Mouse (Mus musculus) lung, postnatal 0 days (tissue): ENCODE measurements around the gene Glis2. TPM values are rescaled to one million over a fixed set of nuclear protein-coding genes. Genes with fewer than 3 reads are reported as not detected.

Experiments used
- ATAC-seq: fragments of 200-750 bp; cut with Nextera tagmentation; 2 replicates; pipeline ENCODE4 v1.8.0; 2017; ENCODE audit warnings: moderate library complexity
- DNase-seq: peaks from one replicate; pipeline ENCODE4 v3.0.0-alpha.2; 2016; ENCODE audit warnings: low spot score
- H3K27ac ChIP-seq: fragments of 300-500 bp; sonication (generic); 2 replicates; pipeline ENCODE4 v1.5.1; 2014; ENCODE audit warnings: antibody characterized with exemption, mild to moderate bottlenecking, low read length, mixed read lengths
- H3K27me3 ChIP-seq: fragments of 300-500 bp; sonication (generic); replicated peaks from 2 replicates; pipeline ENCODE4 v1.6.1; 2014; ENCODE audit warnings: low read length, mixed read lengths; ENCODE audit not compliant: insufficient read depth
- H3K36me3 ChIP-seq: fragments of 300-500 bp; sonication (generic); 2 replicates; pipeline ENCODE4 v1.6.1; 2014; ENCODE audit warnings: low read length, mixed read lengths; ENCODE audit not compliant: insufficient read depth
- H3K4me1 ChIP-seq: fragments of 300-500 bp; sonication (generic); 2 replicates; pipeline ENCODE4 v1.6.1; 2014; ENCODE audit warnings: antibody characterized with exemption, low read depth, low read length, mixed read lengths; ENCODE audit not compliant: insufficient read depth
- H3K4me2 ChIP-seq: fragments of 300-500 bp; sonication (generic); replicated peaks from 2 replicates; pipeline ENCODE4 v1.6.1; 2014; ENCODE audit warnings: low read depth, mild to moderate bottlenecking, low read length, moderate library complexity, mixed read lengths
- H3K4me3 ChIP-seq: fragments of 300-500 bp; sonication (generic); 2 replicates; pipeline ENCODE4 v1.5.1; 2014; ENCODE audit warnings: low read depth, low read length
- H3K9ac ChIP-seq: fragments of 300-500 bp; sonication (generic); replicated peaks from 2 replicates; pipeline ENCODE4 v1.6.1; 2014; ENCODE audit warnings: low read depth, mild to moderate bottlenecking
- H3K9me3 ChIP-seq: fragments of 300-500 bp; sonication (generic); 2 replicates; pipeline ENCODE4 v1.6.1; 2016; ENCODE audit warnings: low read length, mixed read lengths
- CTCF ChIP-seq: IDR thresholded peaks from 2 replicates; pipeline ENCODE4 v1.5.1; 2016; ENCODE audit warnings: antibody characterized with exemption, mild to moderate bottlenecking
- EP300 ChIP-seq: IDR thresholded peaks from 2 replicates; pipeline ENCODE4 v1.6.1; 2016; ENCODE audit warnings: antibody characterized with exemption, mild to moderate bottlenecking, control low read depth
- WGBS: fragments of 180-500 bp; shearing (Covaris S2); extraction: QIAGEN DNeasy Blood & Tissue Kit; methylation state at CpG from one replicate; pipeline ENCODE4 v1.1.7; 2014; 5-methylcytosine and 5-hydroxymethylcytosine counted together
- polyA plus RNA-seq: library from polyadenylated mRNA; unstranded; fragments of >200 nt; fragmentation: Nextera tagmentation; extraction: Ambion mirVana; gene quantifications from 2 replicates; pipeline ENCODE4 v1.2.1, GENCODE M21; 2015

Glis2 gene
- polyA plus RNA-seq, 1 experiment from 2014 or later, result 20.7 TPM

DNA sequence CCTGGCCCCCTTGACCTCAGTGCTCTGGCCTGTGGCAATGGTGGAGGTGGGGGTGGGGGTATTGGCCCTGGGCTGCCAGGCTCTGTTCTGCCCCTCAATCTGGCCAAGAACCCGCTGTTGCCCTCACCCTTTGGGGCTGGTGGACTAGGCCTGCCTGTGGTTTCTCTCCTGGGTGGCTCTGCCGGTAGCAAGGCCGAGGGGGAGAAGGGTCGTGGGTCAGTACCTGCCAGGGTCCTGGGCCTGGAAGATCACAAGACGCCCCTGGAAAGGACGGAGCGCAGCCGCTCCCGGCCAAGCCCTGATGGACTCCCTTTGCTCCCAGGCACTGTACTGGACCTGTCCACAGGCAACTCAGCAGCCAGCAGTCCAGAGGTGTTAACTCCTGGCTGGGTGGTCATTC is 19.2 kb downstream of the Glis2 start:
- ATAC-seq, result no peak
- no peaks in the 10 kb centered on the region for H3K4me1 ChIP-seq
- H3K9ac ChIP-seq, result no peak overlapping the region
- H3K27ac ChIP-seq, result no peak overlapping the region
- no peaks in the 10 kb centered on the region for H3K9me3 ChIP-seq
- H3K4me3 ChIP-seq, result no peak overlapping the region
- H3K4me2 ChIP-seq, result no peak overlapping the region
- TF ChIP-seq EP300 (no peak), CTCF (no peak)
- 0 out of 2 replicates have a peak, but pooled peaks cover 17% of the 10 kb centered on the region for H3K36me3 ChIP-seq
- no peak for DNase-seq
- WGBS, result 89% methylated on average over 9 of the region's 9 CpGs
- no peaks in the 10 kb centered on the region for H3K27me3 ChIP-seq

DNA sequence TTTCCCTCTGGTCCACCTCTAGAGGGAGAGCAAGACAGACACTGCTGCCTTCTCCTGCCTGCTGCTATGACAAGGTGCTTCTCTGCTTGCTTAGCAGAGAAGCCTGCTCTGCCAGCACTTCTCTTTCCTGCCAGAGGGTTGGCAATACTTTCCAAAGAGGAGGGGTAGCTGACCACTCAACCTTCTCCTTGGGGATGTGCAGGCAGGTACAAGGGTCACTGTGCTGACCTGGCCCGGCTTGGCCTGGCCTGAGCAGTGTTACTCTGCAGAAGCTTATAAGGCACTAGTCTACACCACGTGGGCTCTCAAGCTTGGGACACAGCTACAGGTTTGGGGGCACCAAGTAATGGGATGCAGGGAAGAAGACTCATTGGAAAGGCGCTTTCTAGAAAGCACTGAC is 20.1 kb downstream of the Glis2 start:
- 0 out of 2 replicates have a peak, but pooled peaks cover 17% of the 10 kb centered on the region for H3K36me3 ChIP-seq
- no peak overlapping the region for H3K9ac ChIP-seq
- no peak overlapping the region for H3K4me2 ChIP-seq
- H3K27me3 ChIP-seq, result no peaks in the 10 kb centered on the region
- no peak for DNase-seq
- no peak overlapping the region for H3K27ac ChIP-seq
- no peak for TF ChIP-seq CTCF
- TF ChIP-seq EP300, result no peak
- H3K4me1 ChIP-seq, result no peaks in the 10 kb centered on the region
- no peak for ATAC-seq
- no peak overlapping the region for H3K4me3 ChIP-seq
- no peaks in the 10 kb centered on the region for H3K9me3 ChIP-seq
- 93% methylated on average over 3 of the region's 3 CpGs for WGBS

DNA sequence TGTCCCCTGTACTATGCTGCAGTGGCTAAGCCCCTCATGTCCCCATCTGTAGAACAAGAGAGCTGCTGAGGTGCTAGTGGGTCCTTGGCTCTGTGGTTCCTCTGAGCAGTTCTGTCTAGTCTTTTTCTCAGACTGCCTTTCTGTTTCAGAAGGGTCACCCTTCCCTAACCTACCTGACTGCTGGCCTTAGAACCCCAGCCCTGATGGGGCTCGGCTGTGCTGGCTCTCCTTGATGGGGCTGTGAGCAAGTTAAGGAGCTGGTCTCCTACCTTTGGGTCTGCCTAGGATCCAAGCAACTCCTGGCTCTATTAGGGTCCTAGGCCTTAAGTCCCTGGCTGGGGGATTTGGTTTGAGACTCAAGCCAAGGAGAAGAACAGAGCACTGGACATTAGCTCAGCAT is 20.8 kb downstream of the Glis2 start:
- no peaks in the 10 kb centered on the region for H3K9me3 ChIP-seq
- 0 out of 2 replicates have a peak, but pooled peaks cover 17% of the 10 kb centered on the region for H3K36me3 ChIP-seq
- no peak for ATAC-seq
- H3K9ac ChIP-seq, result no peak overlapping the region
- 79% methylated on average over 1 of the region's 1 CpGs for WGBS
- H3K4me1 ChIP-seq, result no peaks in the 10 kb centered on the region
- TF ChIP-seq EP300 (no peak), CTCF (no peak)
- H3K4me3 ChIP-seq, result no peak overlapping the region
- DNase-seq, result no peak
- no peaks in the 10 kb centered on the region for H3K27me3 ChIP-seq
- H3K27ac ChIP-seq, result no peak overlapping the region
- no peak overlapping the region for H3K4me2 ChIP-seq

DNA sequence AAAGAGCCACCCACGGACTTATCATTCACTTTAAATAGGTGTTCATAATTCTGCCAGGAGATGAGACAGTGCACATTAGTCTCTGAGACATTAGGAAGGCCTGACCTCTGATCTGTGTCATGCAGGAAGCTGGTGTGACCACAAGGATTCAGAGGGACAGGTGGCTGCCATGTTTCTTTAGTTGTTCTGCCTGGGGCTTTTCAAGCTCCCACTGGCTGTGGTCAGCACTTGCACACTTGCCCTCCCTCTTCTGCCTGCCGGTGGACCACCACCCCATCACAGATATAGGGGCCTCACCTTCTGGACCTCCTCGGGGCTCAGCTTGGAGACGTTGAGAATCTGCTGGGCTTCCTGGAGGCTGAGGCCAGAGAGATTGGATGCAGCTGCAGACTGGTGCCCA is 22.3 kb downstream of the Glis2 start:
- no peak for DNase-seq
- Histone ChIP-seq H3K27me3 (no peaks in the 10 kb centered on the region), H3K4me3 (no peak overlapping the region), H3K27ac (no peak overlapping the region), H3K9ac (no peak overlapping the region), H3K36me3 (0 out of 2 replicates have a peak, but pooled peaks cover 9% of the 10 kb centered on the region), H3K4me2 (no peak overlapping the region), H3K9me3 (no peaks in the 10 kb centered on the region), H3K4me1 (no peaks in the 10 kb centered on the region)
- no peak for ATAC-seq
- WGBS, result 70% methylated on average over 4 of the region's 4 CpGs
- TF ChIP-seq EP300, result no peak
- TF ChIP-seq CTCF, result no peak

DNA sequence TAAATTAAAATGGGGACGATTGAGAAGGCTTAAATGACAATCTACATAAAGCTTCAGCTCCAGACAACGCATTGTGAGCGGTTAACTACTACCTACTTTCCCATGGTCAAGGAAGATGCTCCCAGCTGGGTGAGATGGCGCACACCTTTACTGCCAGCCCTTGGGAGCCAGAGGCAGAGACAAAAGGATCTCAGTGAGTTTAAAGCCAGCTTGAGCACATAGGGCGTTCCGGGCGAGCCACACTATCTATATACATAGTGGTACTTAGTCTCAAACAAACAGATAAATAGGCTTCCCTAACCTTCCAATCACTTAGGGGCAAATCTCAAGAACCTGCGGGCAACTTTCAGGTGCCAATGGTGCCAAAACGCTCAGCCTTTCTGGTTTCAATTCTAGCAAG is 29.6 kb downstream of the Glis2 start:
- no peaks in the 10 kb centered on the region for H3K9me3 ChIP-seq
- DNase-seq, result no peak
- H3K4me3 ChIP-seq, result peak overlapping the region; percentile 65
- H3K9ac ChIP-seq, result peak overlapping the region; percentile 77
- peak overlapping the region; percentile 88 for H3K27ac ChIP-seq
- H3K27me3 ChIP-seq, result no peaks in the 10 kb centered on the region
- no peak for TF ChIP-seq EP300
- no peak for TF ChIP-seq CTCF
- 0 out of 2 replicates have a peak, but pooled peaks have one; percentile 1 for ATAC-seq
- H3K4me1 ChIP-seq, result peaks cover 7% of the 10 kb centered on the region; the same call in 1 of the 2 replicates
- peak overlapping the region; percentile 88 for H3K4me2 ChIP-seq
- H3K36me3 ChIP-seq, result no peaks in the 10 kb centered on the region
- WGBS, result 18% methylated on average over 9 of the region's 9 CpGs

DNA sequence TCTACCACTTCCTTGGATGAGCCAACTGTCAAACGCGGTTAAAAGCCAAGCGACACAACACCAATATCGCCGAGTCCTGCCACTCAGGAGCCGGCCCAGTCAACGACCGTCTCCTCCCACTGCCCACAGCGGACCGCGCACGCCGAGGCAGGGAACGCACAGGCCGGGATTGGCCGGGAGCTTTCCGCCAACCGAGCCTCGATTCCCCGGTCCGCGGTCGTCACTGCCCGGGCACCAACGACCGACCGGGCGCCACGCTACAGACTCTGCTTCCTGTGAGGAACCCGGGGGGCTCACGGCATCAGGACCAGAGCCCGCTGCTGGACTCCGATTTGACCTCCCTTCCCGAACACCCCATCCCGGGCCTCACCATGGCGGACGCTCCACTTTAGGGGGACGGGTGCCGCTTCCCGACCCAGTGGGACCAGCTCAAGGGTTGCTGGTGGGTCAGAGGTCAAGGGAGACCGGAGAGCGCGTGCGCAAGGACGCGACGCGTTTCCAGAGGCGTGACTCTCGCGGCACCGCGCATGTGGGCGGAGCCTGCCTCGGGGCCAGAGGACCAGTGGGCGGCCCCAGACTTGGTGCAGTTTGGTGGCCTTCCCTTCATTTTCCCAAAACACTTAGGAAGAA is 30.1 kb downstream of the Glis2 start, which contains the start of gene Pam16:
Pam16 (minus strand) TSS at position 508 of the 630 bp plus-strand sequence.
- TF ChIP-seq EP300 (no peak), CTCF (no peak)
- no peaks in the 10 kb centered on the region for H3K27me3 ChIP-seq
- H3K9ac ChIP-seq, result peak within 1 kb of the TSS; percentile 77
- DNase-seq (peak; percentile 95), ATAC-seq (peak; percentile 93)
- H3K27ac ChIP-seq, result peak within 1 kb of the TSS; percentile 88
- peaks cover 7% of the 10 kb centered on the region; the same call in 1 of the 2 replicates for H3K4me1 ChIP-seq
- H3K9me3 ChIP-seq, result no peaks in the 10 kb centered on the region
- H3K4me2 ChIP-seq, result peak within 1 kb of the TSS; percentile 88
- under 1% methylated on average over 56 of the region's 56 CpGs for WGBS
- H3K36me3 ChIP-seq, result no peaks in the 10 kb centered on the region
- peak within 1 kb of the TSS; percentile 65 for H3K4me3 ChIP-seq
